Mouse (Mus musculus) neural tube, embryonic 11.5 days (tissue): ENCODE results near the gene Zbtb7b. TPM values are rescaled to one million over a fixed set of nuclear protein-coding genes. Genes with fewer than 3 reads are reported as not detected.

Source experiments
- ATAC-seq: fragments of 200-750 bp; cut with Nextera tagmentation; 2 replicates; pipeline ENCODE4 v1.8.0; 2017; ENCODE audit warnings: moderate number of reproducible peaks, mild to moderate bottlenecking, moderate TSS enrichment, moderate library complexity; ENCODE audit not compliant: insufficient read depth, low FRiP score, low TSS enrichment
- DNase-seq: peaks from one replicate; pipeline ENCODE4 v3.0.0-alpha.2; 2015; ENCODE audit warnings: low spot score
- H3K27ac ChIP-seq: fragments of 300-500 bp; sonication (generic); 2 replicates; pipeline ENCODE4 v1.5.1; 2014; ENCODE audit warnings: low read depth, mild to moderate bottlenecking, low read length
- H3K27me3 ChIP-seq: fragments of 300-500 bp; sonication (generic); 2 replicates; pipeline ENCODE4 v1.6.1; 2014; ENCODE audit warnings: mild to moderate bottlenecking, low read length, mixed read lengths; ENCODE audit not compliant: control insufficient read depth, insufficient read depth
- H3K36me3 ChIP-seq: fragments of 300-500 bp; sonication (generic); 2 replicates; pipeline ENCODE4 v1.6.1; 2014; ENCODE audit warnings: mild to moderate bottlenecking, low read length, moderate library complexity, mixed read lengths; ENCODE audit not compliant: control insufficient read depth, insufficient read depth
- H3K4me1 ChIP-seq: fragments of 300-500 bp; sonication (generic); 2 replicates; pipeline ENCODE4 v1.6.1; 2014; ENCODE audit warnings: low read length, mixed read lengths; ENCODE audit not compliant: control insufficient read depth, insufficient read depth
- H3K4me2 ChIP-seq: fragments of 300-500 bp; sonication (generic); 2 replicates; pipeline ENCODE4 v1.6.1; 2014; ENCODE audit warnings: low read depth, mild to moderate bottlenecking, moderate library complexity
- H3K4me3 ChIP-seq: fragments of 300-500 bp; sonication (generic); 2 replicates; pipeline ENCODE4 v1.5.1; 2014; ENCODE audit warnings: low read depth, low read length
- H3K9ac ChIP-seq: fragments of 300-500 bp; sonication (generic); 2 replicates; pipeline ENCODE4 v1.6.1; 2014; ENCODE audit warnings: mild to moderate bottlenecking, low read length
- H3K9me3 ChIP-seq: fragments of 300-500 bp; sonication (generic); 2 replicates; pipeline ENCODE4 v1.6.1; 2016; ENCODE audit warnings: low read length; ENCODE audit not compliant: control insufficient read depth
- WGBS: fragments of 180-500 bp; shearing (Covaris S2); extraction: QIAGEN DNeasy Blood & Tissue Kit; methylation state at CpG from one replicate; pipeline ENCODE4 v1.1.7; 2014; 5-methylcytosine and 5-hydroxymethylcytosine counted together
- polyA plus RNA-seq: library from polyadenylated mRNA; unstranded; fragments of >200 nt; fragmentation: Nextera tagmentation; extraction: Ambion mirVana; gene quantifications from 2 replicates; pipeline ENCODE4 v1.2.1, GENCODE M21; 2014

The Zbtb7b gene
- polyA plus RNA-seq, 1 experiment from 2014 or later, result 0.25 TPM

- Histone ChIP-seq H3K4me2 (no peak overlapping the region), H3K36me3 (peaks cover 3% of the 10 kb centered on the region; the same call in 1 of the 2 replicates), H3K9ac (no peak overlapping the region), H3K4me3 (no peak overlapping the region), H3K9me3 (no peaks in the 10 kb centered on the region), H3K4me1 (peaks cover 36% of the 10 kb centered on the region), H3K27ac (no peak overlapping the region), H3K27me3 (no peaks in the 10 kb centered on the region)
- DNase-seq (no peak), ATAC-seq (no peak)
- WGBS, result 42% methylated on average over 12 of the region's 12 CpGs
These were observed 62.1 kb downstream of the Zbtb7b start for GRCm38 (mm10) chr3:89332476-89332875.

- Histone ChIP-seq H3K4me1 (peaks cover 38% of the 10 kb centered on the region), H3K36me3 (peaks cover 3% of the 10 kb centered on the region; the same call in 1 of the 2 replicates), H3K9ac (no peak overlapping the region), H3K27me3 (no peaks in the 10 kb centered on the region), H3K27ac (no peak overlapping the region), H3K4me3 (no peak overlapping the region), H3K9me3 (no peaks in the 10 kb centered on the region), H3K4me2 (no peak overlapping the region)
- WGBS, result 45% methylated on average over 10 of the region's 10 CpGs
- ATAC-seq (no peak), DNase-seq (no peak)
These were observed 62.6 kb downstream of the Zbtb7b start for GRCm38 (mm10) chr3:89332013-89332412.

- DNase-seq, result no peak
- H3K4me3 ChIP-seq, result no peak overlapping the region
- H3K36me3 ChIP-seq, result peaks cover 3% of the 10 kb centered on the region; the same call in 1 of the 2 replicates
- ATAC-seq, result no peak
- H3K9ac ChIP-seq, result no peak overlapping the region
- WGBS, result 71% methylated on average over 13 of the region's 13 CpGs
- no peaks in the 10 kb centered on the region for H3K9me3 ChIP-seq
- H3K27me3 ChIP-seq, result no peaks in the 10 kb centered on the region
- H3K4me1 ChIP-seq, result peaks cover 34% of the 10 kb centered on the region
- no peak overlapping the region for H3K4me2 ChIP-seq
- H3K27ac ChIP-seq, result no peak overlapping the region
These were observed 63.0 kb downstream of the Zbtb7b start for GRCm38 (mm10) chr3:89331561-89331960.

GRCm38 (mm10) chr3:89330948-89331347, 63.6 kb downstream of the Zbtb7b start:
- Histone ChIP-seq H3K27me3 (no peaks in the 10 kb centered on the region), H3K4me2 (no peak overlapping the region), H3K4me1 (peaks cover 28% of the 10 kb centered on the region), H3K9me3 (no peaks in the 10 kb centered on the region), H3K4me3 (no peak overlapping the region), H3K27ac (no peak overlapping the region), H3K9ac (no peak overlapping the region), H3K36me3 (peaks cover 3% of the 10 kb centered on the region; the same call in 1 of the 2 replicates)
- ATAC-seq, result peak; percentile 48; the same call in 1 of the 2 replicates
- 19% methylated on average over 10 of the region's 10 CpGs for WGBS
- DNase-seq, result peak; percentile 57

- H3K27ac ChIP-seq, result no peak overlapping the region
- peaks cover 25% of the 10 kb centered on the region for H3K4me1 ChIP-seq
- WGBS, result 48% methylated on average over 3 of the region's 3 CpGs
- no peaks in the 10 kb centered on the region for H3K27me3 ChIP-seq
- H3K4me3 ChIP-seq, result no peak overlapping the region
- H3K36me3 ChIP-seq, result peaks cover 3% of the 10 kb centered on the region; the same call in 1 of the 2 replicates
- H3K9me3 ChIP-seq, result no peaks in the 10 kb centered on the region
- peak overlapping the region; percentile 5; the same call in 1 of the 2 replicates for H3K4me2 ChIP-seq
- DNase-seq, result no peak
- no peak for ATAC-seq
- H3K9ac ChIP-seq, result no peak overlapping the region
These were observed 64.2 kb downstream of the Zbtb7b start for GRCm38 (mm10) chr3:89330346-89330745.

GRCm38 (mm10) chr3:89328623-89329022, 66.0 kb downstream of the Zbtb7b start:
- Histone ChIP-seq H3K9me3 (no peaks in the 10 kb centered on the region), H3K36me3 (no peaks in the 10 kb centered on the region), H3K4me3 (no peak overlapping the region), H3K4me1 (peaks cover 25% of the 10 kb centered on the region), H3K27ac (no peak overlapping the region), H3K27me3 (no peaks in the 10 kb centered on the region), H3K4me2 (no peak overlapping the region), H3K9ac (no peak overlapping the region)
- ATAC-seq (no peak), DNase-seq (no peak)
- WGBS, result 14% methylated on average over 4 of the region's 4 CpGs

Other genes with a start within 250 kb of the Zbtb7b start
- 5.2 and 7.5 TPM in 2 replicates for gene Hcn3, start 234.6 kb downstream of the Zbtb7b start, polyA plus RNA-seq
- gene Clk2, start 230.0 kb downstream of the Zbtb7b start, polyA plus RNA-seq, result 26.5 and 32.3 TPM in 2 replicates
- 91.2 and 92.8 TPM in 2 replicates for gene Scamp3, start 217.3 kb downstream of the Zbtb7b start, polyA plus RNA-seq
- gene Fam189b, start 211.6 kb downstream of the Zbtb7b start, polyA plus RNA-seq, result 32.5 and 36.9 TPM in 2 replicates
- gene Gba, start 191.8 kb downstream of the Zbtb7b start, polyA plus RNA-seq, result 44.4 and 46.5 TPM in 2 replicates
- gene Thbs3, start 179.6 kb downstream of the Zbtb7b start, polyA plus RNA-seq, result 26.3 and 26.6 TPM in 2 replicates
- gene Mtx1, start 167.7 kb downstream of the Zbtb7b start, polyA plus RNA-seq, result 181 and 202 TPM in 2 replicates
- gene Muc1, start 165.7 kb downstream of the Zbtb7b start, polyA plus RNA-seq, result 1.6 and 1.8 TPM in 2 replicates
- gene Krtcap2, start 148.8 kb downstream of the Zbtb7b start, polyA plus RNA-seq, result 237 and 255 TPM in 2 replicates
- 11.6 and 12.8 TPM in 2 replicates for gene Trim46, start 148.5 kb downstream of the Zbtb7b start, polyA plus RNA-seq
- 86.1 and 88.5 TPM in 2 replicates for gene Dpm3, start 135.4 kb downstream of the Zbtb7b start, polyA plus RNA-seq
- gene Slc50a1, start 124.2 kb downstream of the Zbtb7b start, polyA plus RNA-seq, result 33.8 and 37.6 TPM in 2 replicates
- 13.7 and 15.9 TPM in 2 replicates for gene Efna1, start 113.6 kb downstream of the Zbtb7b start, polyA plus RNA-seq
- 32.7 and 36.5 TPM in 2 replicates for gene Efna3, start 71.8 kb downstream of the Zbtb7b start, polyA plus RNA-seq
- gene Efna4, start 56.7 kb downstream of the Zbtb7b start, polyA plus RNA-seq, result 20.5 and 21.6 TPM in 2 replicates
- gene Adam15, start 44.8 kb downstream of the Zbtb7b start, polyA plus RNA-seq, result 16.3 and 18.3 TPM in 2 replicates
- 0.20 TPM in 1 of 2 replicates, not detected in the other for gene Dcst2, start 32.8 kb downstream of the Zbtb7b start, polyA plus RNA-seq
- 0.31 and 0.41 TPM in 2 replicates for gene Dcst1, start 29.5 kb downstream of the Zbtb7b start, polyA plus RNA-seq
- gene Lenep, start 8.0 kb upstream of the Zbtb7b start, polyA plus RNA-seq, result 0.13 and 0.73 TPM in 2 replicates
- gene Flad1, start 17.1 kb upstream of the Zbtb7b start, polyA plus RNA-seq, result 29.4 and 30.9 TPM in 2 replicates
- gene Cks1b, start 23.6 kb upstream of the Zbtb7b start, polyA plus RNA-seq, result 432 and 463 TPM in 2 replicates
- 43.9 and 48.0 TPM in 2 replicates for gene Shc1, start 23.7 kb upstream of the Zbtb7b start, polyA plus RNA-seq
- gene Pygo2, start 35.4 kb upstream of the Zbtb7b start, polyA plus RNA-seq, result 55.7 and 59.8 TPM in 2 replicates
- gene Pbxip1, start 41.9 kb upstream of the Zbtb7b start, polyA plus RNA-seq, result 8.6 and 9.1 TPM in 2 replicates
- 71.8 and 74.5 TPM in 2 replicates for gene Pmvk, start 59.8 kb upstream of the Zbtb7b start, polyA plus RNA-seq
- 1.4 and 1.9 TPM in 2 replicates for gene Kcnn3, start 125.4 kb upstream of the Zbtb7b start, polyA plus RNA-seq